Mouse (Mus musculus): ENCODE results near the gene Myo19. TPM values are rescaled to one million over a fixed set of nuclear protein-coding genes. Genes with fewer than 3 reads are reported as not detected.

The Myo19 gene
- polyA plus RNA-seq (2015; fragmentation: Nextera tagmentation; extraction: Ambion mirVana), result 6.0 and 7.2 TPM in 2 replicates

DNA sequence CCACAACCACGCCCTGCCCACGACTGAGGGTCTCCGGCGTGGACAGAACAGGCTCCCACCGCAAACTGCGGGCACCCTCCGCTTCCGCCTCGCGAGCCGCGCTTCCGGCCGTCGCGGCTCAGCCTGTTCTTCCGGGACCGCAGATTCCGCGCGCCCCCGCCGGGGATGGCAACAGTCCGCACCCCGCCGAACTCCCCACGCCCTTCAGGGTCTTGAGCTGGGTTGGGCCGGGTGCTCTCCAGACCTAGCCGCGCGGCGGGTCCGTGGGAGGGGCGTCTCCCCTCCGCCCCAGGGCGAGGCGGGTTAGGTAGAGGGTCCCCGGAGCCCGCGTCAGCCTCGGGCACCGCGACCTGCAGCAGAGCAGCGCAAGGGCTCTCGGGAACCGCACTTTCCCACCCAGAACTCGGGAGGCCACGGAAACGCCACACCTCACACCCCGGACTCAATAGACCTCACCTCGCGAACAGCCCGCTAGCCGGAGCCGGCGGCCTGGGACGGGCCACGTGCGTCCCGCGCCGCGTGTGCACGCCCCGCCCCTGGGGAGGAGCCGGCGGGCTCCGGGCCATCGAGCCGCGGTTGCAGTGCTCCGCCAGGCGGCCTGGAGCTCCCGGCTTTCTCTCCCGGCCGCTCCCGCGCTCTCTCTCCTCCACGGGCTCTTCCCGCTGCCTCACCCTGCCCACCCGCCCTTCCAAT, at the start of gene Myo19, which contains the start of gene Pigw:
Gene Myo19, plus strand, starts transcription at position 377 of the 693 bp plus-strand sequence.
Gene Pigw, minus strand, starts transcription at position 514 of the 693 bp plus-strand sequence.
- WGBS, result under 1% methylated on average over 75 of the region's 81 CpGs
- Histone ChIP-seq H3K9ac (peak within 1 kb of the TSS; percentile 88), H3K4me2 (peak within 1 kb of the TSS; percentile 73), H3K9me3 (no peaks in the 10 kb centered on the region), H3K36me3 (replicated peaks) (0 out of 2 replicates have a peak, but pooled peaks cover 3% of the 10 kb centered on the region), H3K4me1 (peaks cover 19% of the 10 kb centered on the region), H3K4me3 (peak within 1 kb of the TSS; percentile 99), H3K27me3 (replicated peaks) (no peaks in the 10 kb centered on the region), H3K27ac (peak within 1 kb of the TSS; percentile 89)
- peak; percentile 95 for ATAC-seq (replicated peaks)

DNA sequence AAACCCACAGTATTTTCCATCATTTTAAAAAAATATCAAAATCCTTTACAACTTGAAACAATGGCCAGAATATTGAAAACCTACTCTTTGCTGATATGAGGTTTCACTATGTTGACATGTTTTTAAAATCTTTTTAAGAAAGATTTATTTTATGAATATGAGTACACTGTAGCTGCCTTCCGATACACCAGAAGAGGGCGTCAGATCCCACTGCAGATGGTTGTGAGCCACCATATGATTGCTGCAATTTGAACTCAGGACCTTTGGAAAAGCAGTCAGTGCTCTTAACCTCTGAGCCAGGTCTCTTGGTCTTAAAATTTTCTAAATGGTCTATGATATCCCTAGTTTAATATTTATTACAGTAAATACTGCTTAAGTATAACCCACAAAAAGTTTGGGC, 40.6 kb upstream of the Myo19 start:
- Histone ChIP-seq H3K4me2 (no peak overlapping the region), H3K36me3 (replicated peaks) (peaks cover 42% of the 10 kb centered on the region), H3K27me3 (replicated peaks) (no peaks in the 10 kb centered on the region), H3K9ac (no peak overlapping the region), H3K27ac (no peak overlapping the region), H3K9me3 (no peaks in the 10 kb centered on the region), H3K4me1 (no peaks in the 10 kb centered on the region), H3K4me3 (no peak overlapping the region)
- ATAC-seq (replicated peaks), result no peak
- WGBS, result 91% methylated on average over 2 of the region's 2 CpGs

DNA sequence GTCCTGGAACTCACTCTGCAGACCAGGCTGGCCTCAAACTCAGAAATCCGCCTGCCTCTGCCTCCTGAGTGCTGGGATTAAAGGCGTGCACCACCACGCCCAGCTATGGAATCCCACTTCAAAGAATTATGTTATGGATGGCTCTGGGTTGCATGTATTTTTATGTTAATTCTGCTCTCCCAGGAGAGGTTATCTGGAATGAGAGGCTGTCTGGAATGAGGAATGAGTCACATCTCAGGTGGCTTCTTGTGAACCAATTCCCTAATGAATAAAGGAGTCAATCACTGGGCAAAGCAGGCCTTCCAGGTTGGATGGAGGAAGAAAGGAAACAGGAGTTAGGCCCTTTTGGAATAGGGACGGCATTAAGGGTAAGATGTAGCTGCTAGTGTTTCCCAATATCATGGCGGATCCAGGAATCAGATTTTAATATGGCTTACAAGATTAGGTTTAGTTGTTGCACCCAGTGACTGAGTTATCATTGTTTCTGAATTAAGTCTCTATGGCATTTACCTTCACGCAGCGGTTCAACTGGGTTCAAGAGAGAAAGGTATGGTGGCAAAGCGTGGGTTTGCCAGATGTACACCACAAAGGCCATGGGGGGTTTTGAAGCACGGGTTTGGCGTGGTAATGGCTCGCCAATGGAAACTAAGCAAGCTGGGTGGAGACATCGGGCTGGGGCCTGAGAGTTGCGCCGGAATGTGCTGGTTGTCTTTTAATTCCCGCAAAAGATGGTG, 33.0 kb upstream of the Myo19 start:
- 95% methylated on average over 15 of the region's 15 CpGs for WGBS
- no peak overlapping the region for H3K4me2 ChIP-seq
- no peak overlapping the region for H3K27ac ChIP-seq
- H3K36me3 ChIP-seq (replicated peaks), result peaks cover 21% of the 10 kb centered on the region; the same call in 1 of the 2 replicates
- no peaks in the 10 kb centered on the region for H3K9me3 ChIP-seq
- no peak overlapping the region for H3K9ac ChIP-seq
- H3K4me3 ChIP-seq, result no peak overlapping the region
- no peaks in the 10 kb centered on the region for H3K27me3 ChIP-seq (replicated peaks)
- no peak for ATAC-seq (replicated peaks)
- H3K4me1 ChIP-seq, result no peaks in the 10 kb centered on the region

DNA sequence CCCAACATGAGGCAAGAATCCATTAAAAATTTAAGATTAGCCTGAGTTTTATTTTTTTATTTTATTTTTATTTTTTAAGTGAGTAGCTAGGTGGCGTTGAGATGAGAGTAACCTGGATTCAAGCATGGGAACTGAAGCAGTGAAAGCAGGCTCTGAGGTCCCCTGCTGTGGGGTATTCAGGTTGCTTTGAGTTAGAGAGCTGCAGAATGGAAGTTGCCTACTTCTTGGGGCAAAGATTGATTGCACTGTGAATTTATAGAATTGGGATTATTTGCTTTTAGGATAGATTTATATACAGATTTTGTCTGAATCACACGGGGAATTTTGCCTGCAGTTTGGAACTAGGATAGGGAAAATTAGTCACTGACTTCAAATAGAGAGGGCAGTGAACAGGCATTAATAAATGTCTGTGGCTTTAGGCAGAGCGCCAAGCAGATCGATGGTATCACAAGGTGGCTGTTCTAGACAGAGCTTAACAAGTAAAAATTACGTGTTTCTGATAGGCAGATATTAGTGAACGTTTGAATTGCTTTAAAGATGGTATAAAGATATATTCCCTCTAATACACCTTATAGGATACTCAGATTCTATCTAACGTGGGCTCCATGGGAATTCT, 32.4 kb upstream of the Myo19 start:
- no peak overlapping the region for H3K4me2 ChIP-seq
- WGBS, result 90% methylated on average over 7 of the region's 7 CpGs
- H3K9me3 ChIP-seq, result no peaks in the 10 kb centered on the region
- no peak overlapping the region for H3K27ac ChIP-seq
- H3K27me3 ChIP-seq (replicated peaks), result no peaks in the 10 kb centered on the region
- H3K4me1 ChIP-seq, result no peaks in the 10 kb centered on the region
- H3K4me3 ChIP-seq, result no peak overlapping the region
- no peak for ATAC-seq (replicated peaks)
- no peak overlapping the region for H3K9ac ChIP-seq
- H3K36me3 ChIP-seq (replicated peaks), result peaks cover 21% of the 10 kb centered on the region; the same call in 1 of the 2 replicates

DNA sequence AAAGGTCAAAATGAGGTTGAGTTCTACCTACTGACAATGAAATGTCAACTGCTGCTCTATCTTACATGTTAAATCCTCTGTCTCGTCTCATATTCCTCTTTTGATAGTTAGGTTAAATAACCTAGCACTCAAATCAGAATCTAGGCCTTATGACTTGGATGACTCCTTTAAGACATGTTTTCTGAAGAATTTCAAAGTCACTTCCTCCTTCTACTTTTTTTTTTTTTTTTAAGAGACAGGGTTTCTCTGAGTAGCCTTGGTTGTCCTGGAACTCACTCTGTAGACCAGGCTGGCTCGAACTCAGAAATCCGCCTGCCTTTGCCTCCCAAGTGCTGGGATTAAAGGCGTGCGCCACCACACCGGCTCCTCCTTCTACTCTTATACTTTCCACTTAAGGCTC, 24.7 kb upstream of the Myo19 start:
- Histone ChIP-seq H3K9ac (no peak overlapping the region), H3K27me3 (replicated peaks) (no peaks in the 10 kb centered on the region), H3K9me3 (no peaks in the 10 kb centered on the region), H3K4me3 (no peak overlapping the region), H3K4me1 (no peaks in the 10 kb centered on the region), H3K36me3 (replicated peaks) (peaks cover 27% of the 10 kb centered on the region), H3K4me2 (no peak overlapping the region), H3K27ac (no peak overlapping the region)
- ATAC-seq (replicated peaks), result no peak
- WGBS, result 95% methylated on average over 6 of the region's 6 CpGs

DNA sequence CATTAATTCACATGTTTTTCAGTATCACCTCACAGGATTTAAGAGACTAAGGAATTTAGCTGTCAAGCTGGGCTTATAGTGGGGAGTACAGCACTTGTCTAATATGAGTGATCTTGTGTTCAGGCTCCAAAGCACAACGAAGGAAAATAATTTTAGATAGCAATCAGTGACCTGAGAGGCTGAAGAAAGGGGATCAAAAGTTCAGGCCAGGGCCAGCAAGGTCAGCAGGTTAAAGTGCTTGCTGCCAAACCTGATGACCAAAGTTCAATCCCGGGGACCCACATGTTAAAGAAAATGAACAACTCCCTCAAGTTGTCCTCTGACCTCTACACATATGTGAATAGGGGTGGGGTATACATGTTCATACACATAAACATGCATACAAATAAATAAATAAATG, 14.7 kb upstream of the Myo19 start:
- Histone ChIP-seq H3K9ac (no peak overlapping the region), H3K36me3 (replicated peaks) (0 out of 2 replicates have a peak, but pooled peaks cover 3% of the 10 kb centered on the region), H3K4me1 (peaks cover 25% of the 10 kb centered on the region), H3K4me2 (no peak overlapping the region), H3K9me3 (no peaks in the 10 kb centered on the region), H3K4me3 (no peak overlapping the region), H3K27ac (no peak overlapping the region), H3K27me3 (replicated peaks) (no peaks in the 10 kb centered on the region)
- ATAC-seq (replicated peaks), result no peak
- WGBS, result 86% methylated on average over 2 of the region's 2 CpGs

DNA sequence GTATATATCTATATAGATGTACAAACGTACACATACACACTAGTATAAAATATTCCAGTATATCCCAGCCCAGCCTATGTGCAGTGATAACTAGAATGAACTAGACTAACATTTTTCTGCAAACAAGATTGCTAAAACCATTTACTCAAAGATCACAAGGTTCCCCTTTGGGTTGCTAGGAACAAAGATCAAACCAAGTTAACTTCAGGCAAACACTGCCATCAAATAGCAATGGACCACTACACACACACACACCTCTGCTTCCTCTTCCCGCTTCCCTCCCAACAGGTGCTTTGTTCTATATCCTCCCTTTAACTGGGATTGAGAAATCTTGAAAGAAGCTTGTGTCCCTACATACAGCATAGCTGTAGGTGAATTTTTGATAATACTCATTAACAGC, 12.4 kb upstream of the Myo19 start:
- Histone ChIP-seq H3K4me1 (peaks cover 31% of the 10 kb centered on the region), H3K4me3 (no peak overlapping the region), H3K4me2 (no peak overlapping the region; the same call in 1 of the 2 replicates), H3K9ac (no peak overlapping the region), H3K27me3 (replicated peaks) (no peaks in the 10 kb centered on the region), H3K9me3 (no peaks in the 10 kb centered on the region), H3K36me3 (replicated peaks) (no peaks in the 10 kb centered on the region), H3K27ac (no peak overlapping the region)
- ATAC-seq (replicated peaks), result no peak
- 91% methylated on average over 2 of the region's 2 CpGs for WGBS

DNA sequence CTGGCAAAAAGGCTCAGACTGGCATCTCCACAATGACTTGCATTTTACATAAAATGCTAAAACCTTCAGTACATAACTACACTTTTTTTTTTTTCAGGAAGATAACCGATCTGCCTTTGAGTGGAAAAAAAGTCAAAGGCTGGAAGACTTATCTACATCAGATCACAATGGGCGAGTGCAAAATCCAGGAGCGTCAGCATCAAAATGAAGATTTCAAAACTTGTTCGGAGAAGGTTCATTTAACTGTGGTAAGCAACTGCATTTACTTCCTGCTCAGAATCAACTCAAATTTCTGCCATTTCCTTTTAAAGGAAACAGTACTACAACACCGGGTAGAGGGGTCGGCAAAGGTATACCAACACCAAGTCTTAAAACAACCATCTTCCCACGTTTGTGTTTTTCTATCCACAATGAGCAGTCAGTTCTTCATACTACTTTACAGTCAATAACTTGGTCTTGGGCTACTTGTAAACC, 11.1 kb upstream of the Myo19 start:
- H3K4me2 ChIP-seq, result peak overlapping the region; percentile 80
- H3K9ac ChIP-seq, result peak overlapping the region; percentile 94
- no peaks in the 10 kb centered on the region for H3K36me3 ChIP-seq (replicated peaks)
- H3K9me3 ChIP-seq, result no peaks in the 10 kb centered on the region
- H3K27ac ChIP-seq, result peak overlapping the region; percentile 100
- 22% methylated on average over 7 of the region's 7 CpGs for WGBS
- peaks cover 31% of the 10 kb centered on the region for H3K4me1 ChIP-seq
- H3K27me3 ChIP-seq (replicated peaks), result no peaks in the 10 kb centered on the region
- H3K4me3 ChIP-seq, result peak overlapping the region; percentile 75
- no peak for ATAC-seq (replicated peaks)

DNA sequence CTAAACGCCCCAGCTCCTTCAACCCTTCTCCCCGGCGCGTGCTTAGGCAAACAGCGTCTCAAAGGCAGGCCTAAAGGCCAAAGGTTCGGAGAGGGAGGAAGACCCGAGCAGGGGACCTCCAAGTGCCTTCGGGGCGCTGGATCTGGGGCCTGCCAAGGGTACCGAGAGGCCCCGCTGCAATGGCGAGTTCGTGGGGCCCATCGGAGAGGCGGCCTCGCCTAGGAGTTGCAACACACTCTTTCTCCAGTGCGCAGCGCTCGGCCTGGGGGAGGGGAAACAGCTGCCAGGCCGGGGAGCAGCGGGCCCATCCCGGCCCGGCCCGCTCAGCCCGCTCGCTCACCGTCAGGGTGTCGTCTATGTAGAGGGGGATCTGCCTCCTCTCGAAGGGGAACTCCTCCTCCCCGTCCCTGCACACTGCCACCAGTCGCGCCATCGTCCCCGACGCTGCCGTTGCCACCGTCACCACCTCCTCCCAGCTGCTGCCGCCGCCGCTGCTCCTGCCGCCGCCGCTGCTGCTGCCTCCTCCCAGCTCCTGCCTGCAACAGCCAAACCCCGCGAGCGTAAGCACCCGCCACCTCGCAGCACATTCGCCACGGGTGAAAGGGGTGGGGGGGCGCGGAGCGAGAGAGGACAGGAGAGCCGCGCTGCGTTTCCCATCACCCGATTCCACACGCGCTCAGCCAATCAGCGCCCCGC, 10.3 kb upstream of the Myo19 start:
- peak overlapping the region; percentile 75 for H3K4me3 ChIP-seq
- H3K4me1 ChIP-seq, result peaks cover 31% of the 10 kb centered on the region
- H3K4me2 ChIP-seq, result peak overlapping the region; percentile 80
- no peaks in the 10 kb centered on the region for H3K36me3 ChIP-seq (replicated peaks)
- ATAC-seq (replicated peaks), result peak; percentile 89
- no peaks in the 10 kb centered on the region for H3K9me3 ChIP-seq
- peak overlapping the region; percentile 100 for H3K27ac ChIP-seq
- peak overlapping the region; percentile 94 for H3K9ac ChIP-seq
- no peaks in the 10 kb centered on the region for H3K27me3 ChIP-seq (replicated peaks)
- under 1% methylated on average over 60 of the region's 61 CpGs for WGBS

DNA sequence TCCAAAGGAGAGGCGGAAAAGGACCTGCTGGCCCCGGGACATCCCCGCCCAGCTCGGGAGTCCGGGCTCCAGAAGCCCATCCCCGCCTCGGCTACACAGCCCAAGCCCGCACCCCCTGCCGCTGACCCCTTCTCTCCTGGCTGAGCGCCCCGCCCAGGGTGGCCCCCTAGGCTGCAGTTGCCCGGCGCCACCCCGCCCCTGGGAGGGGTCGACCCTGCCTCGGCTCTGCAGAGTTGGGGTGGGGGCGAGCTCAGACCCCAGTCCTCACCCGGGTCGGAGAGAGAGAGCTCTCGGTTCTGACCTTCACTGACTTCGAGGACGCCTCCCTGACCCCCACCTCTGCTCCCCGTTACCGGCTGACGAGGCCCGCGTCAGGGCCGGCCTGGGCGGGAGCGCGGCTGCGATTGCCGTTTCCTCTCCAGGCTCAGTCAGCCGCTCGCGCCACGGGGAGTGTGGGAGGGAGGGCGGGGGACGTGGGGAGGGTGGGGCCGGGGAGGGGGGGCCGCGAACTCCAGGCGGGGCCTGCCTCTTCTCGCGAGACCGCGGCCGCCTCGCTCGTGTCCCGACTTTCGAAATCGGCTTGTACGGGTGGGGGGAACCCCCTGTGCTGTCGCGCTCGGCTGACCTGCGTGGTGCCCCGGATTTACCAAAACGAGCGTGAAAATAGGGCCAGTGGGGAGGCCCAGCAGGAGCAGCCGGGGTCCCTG, 9.5 kb upstream of the Myo19 start, which contains the start of gene Ggnbp2:
Gene Ggnbp2, minus strand, starts transcription at position 481 of the 707 bp plus-strand sequence.
- peak; percentile 88 for ATAC-seq (replicated peaks)
- H3K9ac ChIP-seq, result peak within 1 kb of the TSS; percentile 94

DNA sequence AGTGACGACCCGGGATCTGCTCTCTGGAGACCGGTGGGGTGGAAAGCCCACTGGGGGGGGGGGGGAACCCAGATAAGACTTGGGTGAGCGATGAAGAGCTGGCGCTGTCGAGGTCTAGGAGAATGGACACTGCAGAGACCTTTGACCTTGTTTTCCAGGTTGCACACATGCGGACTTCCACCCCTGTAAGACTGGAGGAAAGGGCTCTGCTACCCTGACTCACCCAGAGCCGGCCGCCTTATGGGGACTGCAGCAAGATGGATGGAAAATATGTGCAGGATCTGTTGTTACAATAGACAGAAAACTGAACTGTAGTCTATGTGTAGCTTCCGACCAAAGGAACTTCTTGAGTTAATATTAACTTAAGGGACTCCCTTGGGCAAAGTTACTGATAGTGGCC, 8.9 kb upstream of the Myo19 start:
- Histone ChIP-seq H3K4me1 (peaks cover 28% of the 10 kb centered on the region), H3K9ac (peak overlapping the region; percentile 93), H3K36me3 (replicated peaks) (no peaks in the 10 kb centered on the region), H3K4me3 (peak overlapping the region; percentile 75), H3K27me3 (replicated peaks) (no peaks in the 10 kb centered on the region), H3K27ac (peak overlapping the region; percentile 100), H3K9me3 (no peaks in the 10 kb centered on the region), H3K4me2 (peak overlapping the region; percentile 57)
- peak; percentile 51 for ATAC-seq (replicated peaks)
- WGBS, result under 1% methylated on average over 10 of the region's 10 CpGs

More for the DNA sequence above, 9.5 kb upstream of the Myo19 start, which contains the start of gene Ggnbp2:
- H3K4me3 ChIP-seq, result peak within 1 kb of the TSS; percentile 75
- peak within 1 kb of the TSS; percentile 100 for H3K27ac ChIP-seq
- H3K36me3 ChIP-seq (replicated peaks), result no peaks in the 10 kb centered on the region
- no peaks in the 10 kb centered on the region for H3K9me3 ChIP-seq
- H3K4me2 ChIP-seq, result peak within 1 kb of the TSS; percentile 80
- no peaks in the 10 kb centered on the region for H3K27me3 ChIP-seq (replicated peaks)
- peaks cover 30% of the 10 kb centered on the region for H3K4me1 ChIP-seq
- under 1% methylated on average over 52 of the region's 62 CpGs for WGBS

All from midbrain, embryonic 15.5 days (tissue).